Mouse (Mus musculus) cerebellum, adult 2 months (tissue): ENCODE measurements around the gene Fes.

Experiments used
- CTCF ChIP-seq: fragments of 200-500 bp; IDR thresholded peaks from 2 replicates; pipeline ENCODE4 v1.5.1; 2011; ENCODE audit warnings: low read depth, mild to moderate bottlenecking, control low read depth, low read length, moderate library complexity, borderline replicate concordance; ENCODE audit not compliant: insufficient read depth
- POLR2A ChIP-seq: fragments of 200-500 bp; IDR thresholded peaks from 2 replicates; pipeline ENCODE4 v1.6.1; 2011; ENCODE audit warnings: low read length, control low read depth, borderline replicate concordance; ENCODE audit not compliant: insufficient read depth

GRCm38 (mm10) chr7:80360435-80360834, 27.3 kb downstream of the Fes start:
- TF ChIP-seq CTCF (no peak), POLR2A (no peak)
